Mouse (Mus musculus): ENCODE measurements around the gene Jmy. TPM values are rescaled to one million over a fixed set of nuclear protein-coding genes. Genes with fewer than 3 reads are reported as not detected.

Gene Jmy
- polyA plus RNA-seq, 1 experiment from 2014 or later, result 3.2 TPM

DNA sequence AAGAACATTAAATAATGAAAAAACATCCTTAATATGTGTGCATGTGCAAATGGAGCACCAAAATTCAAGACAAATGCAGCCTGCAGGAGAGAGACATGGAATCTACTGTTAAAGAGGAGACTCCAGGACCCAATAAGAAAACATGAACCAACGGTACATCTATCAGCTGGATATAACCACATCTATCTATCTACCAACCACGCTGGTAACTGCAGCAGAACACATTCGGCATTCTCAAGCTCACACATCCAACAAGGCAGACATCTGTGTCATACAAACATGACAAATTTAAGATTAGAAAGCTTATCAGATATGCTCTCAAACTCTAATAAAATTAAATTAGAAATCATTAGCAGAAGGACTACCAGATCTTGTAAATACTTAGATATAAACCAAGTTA lies 21.3 kb downstream of the Jmy start:
- Histone ChIP-seq H3K9me3 (ENCODE audit: low read length) (peaks cover 3% of the 10 kb centered on the region), H3K27me3 (ENCODE audit: insufficient read depth, low read length) (no peaks in the 10 kb centered on the region), H3K36me3 (ENCODE audit: insufficient read depth, low read length) (peaks cover 10% of the 10 kb centered on the region), H3K4me2 (replicated peaks; ENCODE audit: low read depth, low read length) (no peak overlapping the region), H3K4me1 (ENCODE audit: insufficient read depth, low read length) (no peaks in the 10 kb centered on the region), H3K4me3 (ENCODE audit: low read length) (no peak overlapping the region), H3K27ac (ENCODE audit: low read length) (no peak overlapping the region), H3K9ac (replicated peaks; ENCODE audit: low read length) (no peak overlapping the region)
- WGBS, result 90% methylated on average over 3 of the region's 3 CpGs
- ATAC-seq (ENCODE audit: low FRiP score, low TSS enrichment), result no peak

DNA sequence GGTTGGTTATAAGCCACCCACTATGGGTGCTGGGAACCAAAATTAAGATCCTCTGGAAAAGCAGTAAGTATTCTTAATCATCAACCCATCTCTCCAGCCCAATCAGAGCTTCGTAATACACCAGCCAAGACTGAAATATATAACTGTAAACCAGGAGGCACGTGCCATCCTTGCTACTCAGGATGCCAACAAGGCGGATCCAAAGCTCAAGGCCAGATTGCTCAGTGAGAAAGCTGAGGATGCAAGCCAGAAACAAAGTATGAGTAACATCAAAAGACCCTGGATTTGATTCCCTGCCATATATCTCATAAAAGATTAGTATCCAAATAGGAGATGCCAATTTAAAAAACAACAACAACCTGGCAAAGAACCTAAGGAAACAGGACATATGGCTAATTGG lies 31.3 kb downstream of the Jmy start:
- WGBS, result 98% methylated on average over 3 of the region's 3 CpGs
- Histone ChIP-seq H3K27ac (ENCODE audit: low read length) (no peak overlapping the region), H3K9ac (replicated peaks; ENCODE audit: low read length) (no peak overlapping the region), H3K4me1 (ENCODE audit: insufficient read depth, low read length) (no peaks in the 10 kb centered on the region), H3K9me3 (ENCODE audit: low read length) (no peaks in the 10 kb centered on the region; the same call in 1 of the 2 replicates), H3K36me3 (ENCODE audit: insufficient read depth, low read length) (peaks cover 29% of the 10 kb centered on the region), H3K4me3 (ENCODE audit: low read length) (no peak overlapping the region), H3K27me3 (ENCODE audit: insufficient read depth, low read length) (no peaks in the 10 kb centered on the region), H3K4me2 (replicated peaks; ENCODE audit: low read depth, low read length) (no peak overlapping the region)
- ATAC-seq (ENCODE audit: low FRiP score, low TSS enrichment), result no peak

DNA sequence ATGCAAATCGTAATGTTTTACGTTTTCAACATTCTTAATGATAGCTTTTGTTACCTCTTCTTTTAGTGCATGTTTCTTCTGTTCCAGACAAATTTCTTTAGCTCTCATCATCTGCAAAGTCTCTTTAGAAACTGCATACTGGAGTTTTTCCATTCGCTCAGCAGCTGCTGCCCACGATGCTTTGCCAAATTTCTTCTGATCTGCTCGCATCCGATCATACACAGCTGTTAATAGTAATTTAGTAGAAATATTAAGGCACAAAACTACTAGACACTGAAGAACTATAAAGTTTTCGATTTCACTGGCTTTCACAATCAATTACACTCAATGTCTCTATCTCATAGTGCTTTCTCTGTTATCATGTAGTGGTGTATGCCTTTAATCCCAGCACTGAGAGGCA lies 40.0 kb downstream of the Jmy start:
- no peaks in the 10 kb centered on the region for H3K27me3 ChIP-seq (ENCODE audit: insufficient read depth, low read length)
- H3K27ac ChIP-seq (ENCODE audit: low read length), result no peak overlapping the region
- peaks cover 23% of the 10 kb centered on the region for H3K36me3 ChIP-seq (ENCODE audit: insufficient read depth, low read length)
- H3K9ac ChIP-seq (replicated peaks; ENCODE audit: low read length), result no peak overlapping the region
- no peak overlapping the region for H3K4me2 ChIP-seq (replicated peaks; ENCODE audit: low read depth, low read length)
- H3K4me1 ChIP-seq (ENCODE audit: insufficient read depth, low read length), result no peaks in the 10 kb centered on the region
- H3K4me3 ChIP-seq (ENCODE audit: low read length), result no peak overlapping the region
- no peak for ATAC-seq (ENCODE audit: low FRiP score, low TSS enrichment)
- no peaks in the 10 kb centered on the region for H3K9me3 ChIP-seq (ENCODE audit: low read length)
- WGBS, result 91% methylated on average over 7 of the region's 7 CpGs

- Histone ChIP-seq H3K9ac (replicated peaks; ENCODE audit: low read length) (no peak overlapping the region), H3K36me3 (ENCODE audit: insufficient read depth, low read length) (peaks cover 20% of the 10 kb centered on the region), H3K27ac (ENCODE audit: low read length) (no peak overlapping the region), H3K9me3 (ENCODE audit: low read length) (no peaks in the 10 kb centered on the region), H3K4me1 (ENCODE audit: insufficient read depth, low read length) (no peaks in the 10 kb centered on the region), H3K4me3 (ENCODE audit: low read length) (no peak overlapping the region), H3K27me3 (ENCODE audit: insufficient read depth, low read length) (no peaks in the 10 kb centered on the region), H3K4me2 (replicated peaks; ENCODE audit: low read depth, low read length) (no peak overlapping the region)
- 81% methylated on average over 4 of the region's 4 CpGs for WGBS
- ATAC-seq (ENCODE audit: low FRiP score, low TSS enrichment), result no peak
Measured at GRCm38 (mm10) chr13:93458616-93459015, 41.0 kb downstream of the Jmy start.

GRCm38 (mm10) chr13:93453275-93453674 lies 46.3 kb downstream of the Jmy start:
- no peaks in the 10 kb centered on the region for H3K9me3 ChIP-seq (ENCODE audit: low read length)
- no peak overlapping the region for H3K27ac ChIP-seq (ENCODE audit: low read length)
- 97% methylated on average over 6 of the region's 6 CpGs for WGBS
- H3K4me3 ChIP-seq (ENCODE audit: low read length), result no peak overlapping the region
- no peaks in the 10 kb centered on the region for H3K27me3 ChIP-seq (ENCODE audit: insufficient read depth, low read length)
- H3K36me3 ChIP-seq (ENCODE audit: insufficient read depth, low read length), result peaks cover 17% of the 10 kb centered on the region
- no peak overlapping the region for H3K4me2 ChIP-seq (replicated peaks; ENCODE audit: low read depth, low read length)
- H3K4me1 ChIP-seq (ENCODE audit: insufficient read depth, low read length), result no peaks in the 10 kb centered on the region
- no peak overlapping the region for H3K9ac ChIP-seq (replicated peaks; ENCODE audit: low read length)
- ATAC-seq (ENCODE audit: low FRiP score, low TSS enrichment), result no peak

GRCm38 (mm10) chr13:93440167-93440566 lies 59.4 kb downstream of the Jmy start:
- H3K9ac ChIP-seq (replicated peaks; ENCODE audit: low read length), result no peak overlapping the region
- H3K4me1 ChIP-seq (ENCODE audit: insufficient read depth, low read length), result no peaks in the 10 kb centered on the region
- H3K4me2 ChIP-seq (replicated peaks; ENCODE audit: low read depth, low read length), result no peak overlapping the region
- 40% methylated on average over 3 of the region's 3 CpGs for WGBS
- no peaks in the 10 kb centered on the region for H3K27me3 ChIP-seq (ENCODE audit: insufficient read depth, low read length)
- H3K27ac ChIP-seq (ENCODE audit: low read length), result no peak overlapping the region
- H3K9me3 ChIP-seq (ENCODE audit: low read length), result no peaks in the 10 kb centered on the region
- no peak overlapping the region for H3K4me3 ChIP-seq (ENCODE audit: low read length)
- peaks cover 18% of the 10 kb centered on the region; the same call in 1 of the 2 replicates for H3K36me3 ChIP-seq (ENCODE audit: insufficient read depth, low read length)
- peak; percentile 81 for ATAC-seq (ENCODE audit: low FRiP score, low TSS enrichment)

- WGBS, result 89% methylated on average over 1 of the region's 1 CpGs
- H3K27me3 ChIP-seq (ENCODE audit: insufficient read depth, low read length), result no peaks in the 10 kb centered on the region
- no peak overlapping the region for H3K4me3 ChIP-seq (ENCODE audit: low read length)
- no peak overlapping the region for H3K4me2 ChIP-seq (replicated peaks; ENCODE audit: low read depth, low read length)
- peaks cover 10% of the 10 kb centered on the region; the same call in 1 of the 2 replicates for H3K36me3 ChIP-seq (ENCODE audit: insufficient read depth, low read length)
- no peaks in the 10 kb centered on the region for H3K4me1 ChIP-seq (ENCODE audit: insufficient read depth, low read length)
- no peaks in the 10 kb centered on the region for H3K9me3 ChIP-seq (ENCODE audit: low read length)
- no peak overlapping the region for H3K27ac ChIP-seq (ENCODE audit: low read length)
- ATAC-seq (ENCODE audit: low FRiP score, low TSS enrichment), result no peak
- H3K9ac ChIP-seq (replicated peaks; ENCODE audit: low read length), result no peak overlapping the region
Measured at GRCm38 (mm10) chr13:93429205-93429604, 70.4 kb downstream of the Jmy start.

DNA sequence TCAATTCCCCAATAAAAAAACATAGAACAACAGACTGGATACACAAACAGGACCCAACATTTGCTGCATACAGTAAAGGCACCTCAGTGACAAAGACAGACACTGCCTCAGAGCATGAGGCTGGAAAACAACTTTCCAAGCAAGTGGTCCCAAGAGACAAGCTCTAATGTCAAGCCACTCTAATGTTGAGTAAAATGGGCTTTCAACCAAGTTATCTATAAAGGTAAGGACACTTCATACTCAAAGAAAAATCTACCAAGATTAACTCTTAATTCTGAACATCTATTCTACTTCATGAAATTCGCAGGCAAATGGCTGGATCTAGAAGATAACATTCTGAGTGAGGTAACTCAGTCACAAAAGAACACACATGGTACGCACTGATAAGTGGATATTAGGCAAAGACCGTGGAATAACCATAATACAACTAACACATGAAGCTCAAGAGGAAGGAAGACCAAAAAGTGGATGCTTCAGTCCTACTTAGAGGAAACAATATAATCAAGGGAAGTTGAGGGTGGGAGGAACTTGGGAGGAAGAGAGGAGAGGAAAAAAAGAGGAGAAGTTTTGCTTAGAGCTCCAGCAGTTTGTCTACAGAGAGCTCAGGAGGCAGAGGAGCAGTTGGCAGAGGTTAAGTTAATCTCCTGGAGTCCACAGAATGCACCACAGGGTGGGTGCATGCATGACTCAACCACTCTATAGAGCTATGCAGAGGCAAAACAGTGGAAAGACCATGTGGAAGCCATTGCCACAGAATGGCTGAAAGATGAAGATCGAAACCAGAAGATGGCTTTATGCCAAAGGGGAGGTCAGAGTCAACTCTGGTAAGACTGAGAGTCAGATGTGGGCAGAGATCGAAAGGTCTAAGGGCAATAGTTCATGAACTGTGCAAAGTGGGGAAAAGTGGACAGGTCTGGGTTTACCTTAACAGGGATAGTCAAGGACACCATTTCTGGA lies 71.4 kb downstream of the Jmy start:
- Histone ChIP-seq H3K4me3 (ENCODE audit: low read length) (no peak overlapping the region), H3K9me3 (ENCODE audit: low read length) (no peaks in the 10 kb centered on the region), H3K9ac (replicated peaks; ENCODE audit: low read length) (no peak overlapping the region), H3K36me3 (ENCODE audit: insufficient read depth, low read length) (0 out of 2 replicates have a peak, but pooled peaks cover 10% of the 10 kb centered on the region), H3K27ac (ENCODE audit: low read length) (no peak overlapping the region), H3K4me1 (ENCODE audit: insufficient read depth, low read length) (no peaks in the 10 kb centered on the region), H3K4me2 (replicated peaks; ENCODE audit: low read depth, low read length) (no peak overlapping the region), H3K27me3 (ENCODE audit: insufficient read depth, low read length) (no peaks in the 10 kb centered on the region)
- WGBS, result 92% methylated on average over 5 of the region's 5 CpGs
- no peak for ATAC-seq (ENCODE audit: low FRiP score, low TSS enrichment)

DNA sequence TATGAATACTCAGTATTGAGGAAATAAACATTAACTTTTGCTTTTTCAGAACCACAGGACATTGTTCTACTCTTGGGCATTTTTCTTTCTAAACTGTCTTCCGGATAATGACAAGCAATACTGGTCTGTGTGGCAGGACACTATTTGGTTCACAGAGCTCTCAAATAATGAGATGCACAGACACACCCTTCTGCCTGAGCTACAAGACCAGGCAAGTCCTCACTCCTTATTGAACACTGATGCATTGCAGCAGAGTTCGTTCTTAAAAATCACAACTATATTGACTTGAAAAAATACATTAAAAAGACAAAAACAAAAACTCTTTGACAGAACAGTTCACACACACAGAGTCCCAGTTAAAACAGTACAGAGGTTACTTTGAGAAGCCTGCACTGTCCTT lies 76.4 kb downstream of the Jmy start:
- H3K9me3 ChIP-seq (ENCODE audit: low read length), result no peaks in the 10 kb centered on the region
- ATAC-seq (ENCODE audit: low FRiP score, low TSS enrichment), result no peak
- WGBS, result 83% methylated on average over 2 of the region's 2 CpGs

GRCm38 (mm10) chr13:93419779-93420178 lies 79.8 kb downstream of the Jmy start:
- Histone ChIP-seq H3K27ac (ENCODE audit: low read length) (no peak overlapping the region), H3K9ac (replicated peaks; ENCODE audit: low read length) (no peak overlapping the region), H3K9me3 (ENCODE audit: low read length) (no peaks in the 10 kb centered on the region), H3K4me3 (ENCODE audit: low read length) (no peak overlapping the region), H3K27me3 (ENCODE audit: insufficient read depth, low read length) (no peaks in the 10 kb centered on the region), H3K4me2 (replicated peaks; ENCODE audit: low read depth, low read length) (no peak overlapping the region), H3K36me3 (ENCODE audit: insufficient read depth, low read length) (no peaks in the 10 kb centered on the region), H3K4me1 (ENCODE audit: insufficient read depth, low read length) (no peaks in the 10 kb centered on the region)
- 69% methylated on average over 2 of the region's 2 CpGs for WGBS
- ATAC-seq (ENCODE audit: low FRiP score, low TSS enrichment), result no peak

More for the DNA sequence above, 76.4 kb downstream of the Jmy start:
- Histone ChIP-seq H3K36me3 (ENCODE audit: insufficient read depth, low read length) (no peaks in the 10 kb centered on the region), H3K9ac (replicated peaks; ENCODE audit: low read length) (no peak overlapping the region), H3K27ac (ENCODE audit: low read length) (no peak overlapping the region), H3K4me2 (replicated peaks; ENCODE audit: low read depth, low read length) (no peak overlapping the region), H3K4me1 (ENCODE audit: insufficient read depth, low read length) (no peaks in the 10 kb centered on the region), H3K27me3 (ENCODE audit: insufficient read depth, low read length) (no peaks in the 10 kb centered on the region), H3K4me3 (ENCODE audit: low read length) (no peak overlapping the region)
